Mouse (Mus musculus) spleen, adult 2 months (tissue): Measurements from ENCODE around the gene Pinlyp.

Experiments
- CTCF ChIP-seq: fragments of 200-500 bp; IDR thresholded peaks from 2 replicates; pipeline ENCODE4 v1.5.1; 2011; ENCODE audit warnings: mild to moderate bottlenecking, inconsistent platforms; ENCODE audit not compliant: insufficient read depth, insufficient read length, insufficient replicate concordance; ENCODE audit errors: extremely low read depth
- POLR2A ChIP-seq: fragments of 200-500 bp; IDR thresholded peaks from 2 replicates; pipeline ENCODE4 v1.6.1; 2011; ENCODE audit warnings: low read depth, low read length, inconsistent platforms

DNA sequence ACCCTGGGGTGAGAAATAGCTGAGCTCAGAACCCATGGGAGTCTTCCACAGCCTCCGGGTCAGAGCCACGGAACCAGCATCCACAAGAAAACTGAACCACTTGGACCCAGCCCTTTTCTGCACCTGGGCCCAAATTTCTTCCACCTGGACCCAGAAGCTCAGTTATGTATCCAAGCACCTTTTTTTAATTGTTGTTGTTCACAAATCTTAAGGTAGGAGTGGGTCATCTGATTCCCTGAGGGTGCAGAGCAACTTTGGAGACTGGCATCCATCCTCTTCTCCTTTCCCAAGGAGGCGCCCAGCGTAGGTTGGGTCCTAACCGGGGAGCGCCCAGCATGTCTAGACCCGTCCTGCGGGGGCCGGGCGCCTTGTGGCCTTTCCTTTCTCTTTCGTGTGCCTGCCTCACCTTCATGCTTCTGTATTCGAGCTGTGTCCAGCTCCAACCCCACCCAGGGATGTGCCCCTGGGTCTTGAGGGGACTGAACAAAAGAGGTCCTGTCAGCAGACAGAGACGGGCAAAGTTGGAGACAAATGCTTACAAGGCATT, at the start of gene Pinlyp, which contains the start of gene Xrcc1:
- TF ChIP-seq CTCF = no peak
- TF ChIP-seq POLR2A = no peak
